Mouse (Mus musculus) megakaryocyte, embryonic 14.5 days (primary cell): Measurements from ENCODE around the gene Nat8l.

ENCODE experiments used
- FLI1 ChIP-seq: IDR thresholded peaks from 2 replicates; pipeline ENCODE4 v1.6.1; 2012; ENCODE audit warnings: low read length, inconsistent platforms, mixed read lengths
- GATA1 ChIP-seq: IDR thresholded peaks from 3 replicates; pipeline ENCODE4 v1.6.1; 2012; ENCODE audit warnings: mixed read lengths, low read length, inconsistent platforms, borderline replicate concordance

DNA sequence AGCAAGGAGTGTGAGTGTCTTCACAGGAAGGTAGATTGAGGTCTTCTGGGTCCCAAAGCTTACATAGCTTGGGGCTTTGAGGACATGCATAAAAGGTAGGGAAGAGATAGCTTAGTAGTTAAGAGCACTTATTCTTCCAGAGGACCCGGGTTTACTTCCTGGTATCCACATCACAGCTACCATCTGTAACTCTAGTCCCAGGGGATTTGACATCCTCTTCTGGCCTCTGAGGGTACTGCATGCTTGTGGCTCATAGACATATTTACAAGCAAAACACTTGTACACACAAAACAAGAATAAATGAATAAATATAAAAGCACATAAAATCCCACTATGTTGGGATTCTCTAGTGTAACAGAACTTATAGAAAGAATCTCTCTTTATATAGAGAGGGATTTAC is 18.9 kb downstream of the Nat8l start:
- TF ChIP-seq GATA1 (no peak), FLI1 (no peak)
